Mouse (Mus musculus) gastrocnemius, postnatal 4 days (tissue): Measurements from ENCODE around the gene Zkscan16. TPM values are rescaled to one million over a fixed set of nuclear protein-coding genes. Genes with fewer than 3 reads are reported as not detected.

ENCODE experiments used
- DNase-seq, 2 experiments: peaks; one replicate each; pipeline ENCODE4 v3.0.0; 2021 to 2022; ENCODE audit warnings: low spot score in 2 of 2, mixed read lengths in 2 of 2
- total RNA-seq, 2 experiments: library from RNA; stranded (reverse); gene quantifications; 2 replicates each; pipeline ENCODE4 v1.2.3; 2021

Gene Zkscan16
- total RNA-seq, 2 experiments from 2014 or later: 0.54 to 0.69 TPM

DNA sequence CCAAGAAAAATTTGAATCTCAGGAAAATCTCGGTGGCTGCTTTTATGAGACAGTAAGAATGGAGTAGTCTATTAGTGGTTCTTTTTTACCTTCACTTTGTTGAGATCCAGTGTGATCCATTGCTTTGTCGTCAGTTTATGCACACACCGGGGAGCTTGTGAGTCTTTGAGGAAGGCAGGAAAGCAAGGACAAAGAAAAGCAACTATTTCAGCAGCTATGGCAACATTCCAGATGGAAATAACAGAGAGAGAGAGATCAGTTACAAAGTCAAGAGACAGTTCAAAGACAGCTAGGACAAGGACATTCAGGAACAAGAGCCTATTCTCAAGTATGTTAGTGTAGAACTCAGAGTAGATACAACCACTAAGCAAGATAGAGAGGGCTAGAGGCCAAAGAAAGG is 7.6 kb upstream of the Zkscan16 start:
- no peak for DNase-seq

DNA sequence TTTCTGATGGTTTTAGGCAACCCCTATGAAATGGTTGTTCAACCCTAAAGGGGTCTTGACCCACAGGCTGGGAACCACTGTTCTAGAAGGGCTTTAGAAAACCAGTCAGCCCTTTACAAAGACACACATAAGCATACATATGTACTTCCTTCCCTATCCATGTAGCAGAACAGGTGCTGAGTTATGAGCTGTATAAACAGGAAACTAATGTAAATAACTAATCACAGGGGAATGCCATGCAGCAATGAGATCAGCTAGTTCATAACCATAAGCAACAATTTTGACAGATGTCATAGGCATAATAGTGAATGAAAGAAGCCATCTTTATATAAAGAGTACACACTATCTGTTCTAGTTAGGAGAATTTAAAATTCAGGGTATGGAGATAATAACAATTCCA is 1.8 kb upstream of the Zkscan16 start:
- no peak for DNase-seq

DNA sequence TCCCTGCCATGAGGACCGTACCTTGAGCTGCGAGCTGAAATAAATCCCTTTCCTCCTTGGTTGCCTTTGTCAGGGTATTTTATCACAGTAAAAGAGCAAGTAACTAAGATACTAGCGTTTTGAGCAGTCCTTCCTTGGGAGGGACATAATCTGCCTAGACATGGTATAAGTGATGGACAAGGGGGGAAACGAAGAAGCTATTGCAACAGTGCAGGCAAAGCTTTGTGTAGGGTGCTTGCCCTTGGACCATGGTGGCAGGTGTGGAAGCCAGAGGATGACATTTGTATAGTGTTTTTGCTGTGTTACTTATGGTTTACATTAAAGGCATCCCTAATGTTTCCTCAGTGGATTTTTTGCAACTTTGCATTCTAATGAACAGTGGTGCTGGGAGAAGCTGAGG is 486 bp upstream of the Zkscan16 start:
- no peak for DNase-seq

DNA sequence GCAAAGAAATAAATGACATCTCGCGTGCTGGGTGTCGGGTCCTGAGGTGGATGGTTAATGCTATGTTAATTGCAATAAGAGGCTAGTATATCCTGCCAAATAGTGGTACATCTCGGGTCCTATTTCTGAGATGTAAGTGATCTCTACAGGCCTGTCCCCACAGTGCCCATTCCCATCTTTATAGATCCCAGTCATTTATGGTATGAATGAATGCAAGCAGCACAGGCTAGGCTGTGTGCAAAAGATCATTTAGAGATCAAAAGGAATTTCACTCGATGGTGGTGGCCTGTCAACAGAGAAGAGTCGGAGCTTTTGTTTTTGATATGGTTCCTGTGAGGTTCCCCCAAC is 752 bp downstream of the Zkscan16 start:
- no peak for DNase-seq

DNA sequence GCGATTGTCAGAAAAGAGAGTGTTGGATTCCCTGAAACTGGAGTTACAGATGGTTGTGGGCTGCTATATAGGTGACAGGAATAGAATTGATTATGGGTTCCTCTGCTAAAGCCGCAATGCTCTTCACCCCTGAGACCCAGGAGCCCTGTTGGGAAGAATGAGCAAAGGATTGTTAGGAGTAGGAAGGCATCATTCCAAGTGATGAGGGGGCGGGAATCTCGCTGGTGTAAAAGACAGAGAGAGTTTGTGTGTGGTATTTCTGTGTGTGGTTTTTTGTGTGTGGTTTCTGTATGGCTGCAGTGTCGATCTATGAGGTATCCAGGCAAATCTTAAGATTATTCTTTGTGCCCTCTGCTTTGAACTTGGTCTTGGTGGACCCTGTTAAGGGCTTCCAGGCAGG is 1.3 kb downstream of the Zkscan16 start:
- no peak for DNase-seq

DNA sequence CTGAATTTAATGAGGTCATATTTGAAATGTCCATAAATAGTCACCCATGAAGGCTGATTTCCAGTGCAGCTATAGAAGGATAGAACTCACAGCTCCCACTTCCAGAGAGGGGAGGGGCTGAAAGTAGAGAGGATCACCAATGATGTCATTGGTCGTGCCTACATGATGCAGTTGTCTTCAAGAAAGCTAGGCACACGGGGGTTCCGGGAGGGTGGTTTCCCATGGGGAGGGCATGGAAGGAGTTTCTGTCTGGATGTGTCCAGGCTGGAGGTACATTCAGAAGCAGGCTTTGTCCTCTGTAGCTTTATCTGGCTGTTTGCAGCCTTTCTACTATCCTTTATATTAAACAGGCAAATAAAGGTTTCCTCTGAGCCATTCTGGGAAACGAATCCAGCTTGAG is 5.0 kb downstream of the Zkscan16 start:
- no peak for DNase-seq

DNA sequence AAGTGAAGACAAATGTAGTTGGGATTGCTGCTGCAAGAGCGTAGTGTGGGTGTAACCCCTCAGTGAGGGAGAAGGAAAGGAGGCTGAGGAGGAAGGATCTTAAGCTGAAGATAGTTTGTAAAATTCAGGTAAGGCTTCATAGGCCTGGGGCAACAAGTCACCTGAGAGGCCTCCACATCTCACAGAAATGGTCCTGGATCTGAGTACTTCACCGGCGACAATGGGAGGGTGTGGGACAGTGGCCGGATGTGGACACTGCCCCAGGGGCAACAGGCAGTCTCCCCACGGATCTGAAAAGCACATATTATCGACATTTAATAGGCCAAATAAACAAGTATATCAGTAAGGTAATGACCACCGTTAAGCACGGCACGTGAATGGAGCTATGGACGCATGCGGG is 9.2 kb downstream of the Zkscan16 start:
- no peak for DNase-seq

DNA sequence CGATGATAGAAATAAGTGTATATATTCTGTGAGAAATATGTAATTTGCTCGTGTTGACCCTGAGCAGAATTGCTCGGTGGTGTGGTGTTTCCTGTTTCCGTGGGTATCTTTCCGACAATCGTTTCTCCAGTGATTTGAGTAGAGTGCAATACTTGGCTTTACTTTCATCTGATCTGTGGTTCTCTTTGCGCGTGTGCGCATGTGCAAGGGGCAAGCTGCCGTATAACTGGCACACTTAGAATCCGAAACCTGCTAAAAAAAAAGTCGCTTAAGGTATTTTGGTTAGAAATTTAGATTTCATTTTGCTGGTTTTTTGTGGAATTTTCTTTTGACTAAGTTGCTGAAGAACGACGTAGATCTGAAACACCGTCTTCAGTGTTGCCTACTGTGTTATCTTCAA is 18.3 kb downstream of the Zkscan16 start:
- DNase-seq: no peak

DNA sequence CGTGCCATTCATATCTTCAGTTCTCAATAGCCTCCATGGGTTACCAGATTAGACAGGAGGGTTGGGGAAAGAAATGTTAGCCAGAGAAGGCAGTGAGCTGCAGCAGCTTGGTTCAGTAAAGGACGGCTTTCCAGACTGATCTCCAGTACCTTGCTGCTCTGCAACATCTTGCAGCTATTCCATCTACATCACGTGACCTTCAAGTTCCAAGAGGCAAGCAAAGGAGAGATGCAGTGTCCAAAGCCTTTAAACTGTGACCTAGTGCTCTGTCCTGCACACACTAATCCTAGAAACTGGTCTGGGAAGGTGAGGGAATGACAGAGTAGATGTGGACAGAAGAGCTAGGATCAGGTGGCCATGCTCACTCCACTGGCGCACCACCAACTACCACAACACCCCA is 19.8 kb downstream of the Zkscan16 start:
- no peak for DNase-seq

DNA sequence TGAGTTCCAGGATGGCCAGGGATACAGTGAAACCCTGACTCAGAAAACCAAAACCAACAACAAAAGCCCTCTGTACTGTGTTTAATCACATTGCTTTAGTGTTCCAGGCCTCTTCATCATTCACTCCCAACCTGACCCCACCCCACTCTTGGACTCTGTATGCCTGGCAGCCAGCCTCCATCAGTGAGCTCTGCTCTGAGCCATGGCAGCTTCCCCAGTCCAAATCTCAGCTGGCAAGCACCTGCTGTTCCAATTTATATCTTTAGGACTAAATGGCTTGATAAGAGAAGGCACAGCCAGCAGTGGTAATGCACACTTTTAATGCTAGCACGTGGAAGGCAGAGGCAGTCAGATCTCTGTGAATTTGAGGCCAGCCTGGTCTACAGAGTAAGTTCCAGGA is 21.7 kb downstream of the Zkscan16 start:
- DNase-seq: no peak

DNA sequence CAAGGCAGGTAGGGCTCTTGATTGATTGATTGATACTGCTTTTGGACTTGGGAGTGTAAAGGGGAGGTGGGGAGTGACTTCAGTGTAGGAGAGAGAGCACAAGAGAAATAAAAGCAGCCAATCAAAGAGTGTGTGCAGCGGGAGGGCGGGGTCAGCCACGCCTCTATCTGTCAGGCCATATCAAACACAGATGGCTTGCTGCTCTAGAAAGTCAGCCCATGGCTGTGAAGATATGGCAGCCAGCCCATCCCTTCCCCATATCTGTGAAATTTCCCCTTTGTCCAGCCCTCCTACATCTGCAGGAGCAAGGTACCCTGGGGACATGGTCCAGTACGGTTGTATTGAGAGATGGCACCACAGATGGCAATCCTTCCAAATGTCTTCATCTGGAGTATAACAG is 27.2 kb downstream of the Zkscan16 start:
- DNase-seq: no peak

DNA sequence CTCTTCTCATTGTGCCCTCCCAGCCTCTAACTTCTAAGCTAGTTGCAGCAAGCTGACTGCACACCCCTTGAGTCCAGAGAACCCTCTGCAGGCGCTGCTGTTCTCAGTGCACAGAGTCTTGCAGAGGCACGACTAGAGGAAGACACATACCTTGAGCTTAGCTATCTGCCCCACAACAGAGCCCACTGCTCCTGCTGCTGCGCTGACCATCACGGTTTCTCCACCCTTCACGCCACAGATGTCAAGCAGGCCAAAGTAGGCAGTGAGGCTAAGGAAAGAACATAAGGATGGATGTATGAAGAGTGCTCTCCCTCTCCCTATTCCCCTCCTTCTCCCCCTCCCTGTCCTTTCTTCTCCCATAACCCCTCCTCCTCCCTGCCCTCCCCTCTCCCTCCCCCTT is 32.3 kb downstream of the Zkscan16 start:
- no peak for DNase-seq

DNA sequence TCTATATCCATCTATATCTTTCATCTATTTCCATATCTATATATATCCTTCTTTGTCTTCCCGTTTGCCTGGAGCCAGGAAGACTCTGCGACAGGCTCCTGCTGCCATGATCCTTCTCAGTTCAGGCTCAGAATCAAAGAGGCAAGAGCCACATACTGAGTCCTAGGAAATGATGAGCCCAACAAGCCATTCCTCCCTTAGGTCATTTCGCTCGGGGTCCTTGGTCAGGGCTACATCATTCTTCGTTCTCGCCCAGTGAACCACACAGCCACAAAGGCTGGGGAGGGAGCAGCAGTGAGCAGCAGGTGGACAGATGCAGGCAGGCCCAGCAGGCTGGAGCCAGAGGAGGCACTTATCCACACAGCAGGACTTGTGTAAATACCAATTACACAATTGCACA is 38.0 kb downstream of the Zkscan16 start:
- no peak for DNase-seq

DNA sequence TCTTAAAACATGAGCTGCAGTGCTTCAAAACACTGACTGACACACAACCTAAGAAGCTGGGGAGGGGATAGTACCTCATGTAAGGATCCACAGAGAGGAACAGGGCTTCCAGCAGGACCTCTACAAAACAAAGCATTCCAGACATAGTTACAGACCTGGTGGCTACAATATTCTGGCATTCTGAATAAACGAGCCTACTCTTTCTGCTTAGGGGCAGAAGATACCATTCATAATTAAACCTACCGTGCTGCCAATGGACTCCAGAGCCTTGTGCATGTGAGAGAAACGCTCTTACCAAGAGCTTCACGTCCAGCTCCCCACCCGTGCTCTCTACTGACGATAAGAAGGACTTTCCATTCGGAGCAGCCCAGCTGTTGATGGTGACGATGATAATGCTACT is 39.4 kb downstream of the Zkscan16 start:
- no peak for DNase-seq

DNA sequence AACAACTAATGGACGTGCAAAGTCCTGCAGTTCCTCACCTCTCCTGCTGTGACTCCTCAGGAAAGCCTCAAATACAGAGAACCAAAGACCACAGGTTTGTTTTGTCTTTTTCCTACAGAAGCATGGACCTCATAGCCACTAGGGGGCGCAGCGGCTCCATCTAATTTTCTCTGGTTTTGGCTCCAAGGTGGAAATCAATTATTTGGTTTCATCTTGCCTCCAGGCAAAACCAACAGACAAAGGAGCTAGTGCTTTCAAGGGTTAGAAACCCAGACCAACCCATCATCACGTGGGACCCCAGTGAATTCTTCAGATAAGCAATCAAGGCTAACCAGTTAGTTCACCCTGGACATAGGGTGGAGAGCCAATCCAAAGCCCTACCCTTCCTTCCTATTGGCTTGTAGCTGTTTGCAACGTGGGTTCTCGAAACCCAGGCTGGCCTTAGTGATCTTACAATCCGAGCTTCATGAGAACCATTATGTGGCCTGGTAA is 41.8 kb downstream of the Zkscan16 start:
- DNase-seq: peak; percentile 46 to 73

DNA sequence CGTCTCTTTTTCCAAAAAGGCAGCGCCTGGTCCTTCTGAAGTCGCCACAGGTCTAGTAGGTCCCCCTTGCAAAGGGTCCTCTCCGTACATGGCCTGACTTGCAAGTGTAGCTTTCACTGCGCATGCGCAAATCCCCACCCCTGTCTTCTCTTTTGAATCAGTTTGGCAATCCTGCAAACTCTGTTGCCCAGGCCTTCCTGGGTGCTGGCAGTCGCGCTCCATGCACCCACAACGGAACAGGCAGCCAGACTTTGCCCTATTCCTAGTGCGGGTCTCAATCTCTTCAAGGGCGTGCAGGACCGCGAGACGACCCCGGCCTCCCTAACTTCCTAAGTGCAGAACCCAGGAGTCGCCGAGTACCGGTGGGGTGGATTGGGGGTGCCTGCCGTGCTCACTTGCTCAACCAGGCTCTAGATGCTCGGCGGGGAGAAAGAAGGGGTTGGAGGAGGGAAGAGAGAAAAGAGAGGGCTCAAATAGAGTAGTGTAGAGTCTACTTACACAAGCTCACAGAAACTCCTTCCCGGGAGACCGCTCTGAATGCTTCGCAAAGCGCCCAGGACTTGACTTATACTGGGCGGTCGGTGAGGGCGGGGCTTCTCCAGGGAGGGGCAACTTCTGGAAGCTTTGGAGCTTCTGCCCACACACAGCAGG is 43.2 kb downstream of the Zkscan16 start, which contains the start of gene Ptgr1:
Gene Ptgr1, minus strand, starts transcription at position 580 of the 651 bp plus-strand sequence.
- peak; percentile 65 to 84 for DNase-seq

DNA sequence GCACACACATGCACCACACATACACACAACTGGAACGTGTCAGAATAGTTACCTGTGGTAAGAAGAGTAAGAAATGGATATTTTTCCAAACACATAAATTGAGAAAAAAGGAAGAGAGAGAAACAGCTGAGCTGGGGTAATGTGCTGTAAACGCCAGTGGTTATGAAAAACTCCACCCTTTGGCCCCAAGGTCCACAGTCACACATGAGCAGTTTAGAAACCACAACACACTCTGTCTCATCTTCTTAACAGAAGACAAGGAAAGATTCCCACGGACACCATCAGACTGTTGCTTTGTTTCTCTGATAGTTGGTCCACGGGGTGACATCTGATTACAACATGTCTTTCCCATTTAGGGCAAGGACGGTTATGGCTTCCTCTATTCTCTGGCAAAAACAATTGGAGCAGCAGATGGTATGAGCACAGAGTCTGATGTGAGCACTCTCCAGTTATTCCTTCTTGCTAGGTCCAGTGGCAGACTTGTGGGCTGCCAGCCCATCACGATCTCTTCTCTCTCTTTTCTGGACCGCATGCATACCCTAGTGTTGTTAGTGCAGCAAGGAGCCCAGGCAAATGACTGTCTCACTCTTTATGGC is 46.0 kb downstream of the Zkscan16 start:
- no peak for DNase-seq

DNA sequence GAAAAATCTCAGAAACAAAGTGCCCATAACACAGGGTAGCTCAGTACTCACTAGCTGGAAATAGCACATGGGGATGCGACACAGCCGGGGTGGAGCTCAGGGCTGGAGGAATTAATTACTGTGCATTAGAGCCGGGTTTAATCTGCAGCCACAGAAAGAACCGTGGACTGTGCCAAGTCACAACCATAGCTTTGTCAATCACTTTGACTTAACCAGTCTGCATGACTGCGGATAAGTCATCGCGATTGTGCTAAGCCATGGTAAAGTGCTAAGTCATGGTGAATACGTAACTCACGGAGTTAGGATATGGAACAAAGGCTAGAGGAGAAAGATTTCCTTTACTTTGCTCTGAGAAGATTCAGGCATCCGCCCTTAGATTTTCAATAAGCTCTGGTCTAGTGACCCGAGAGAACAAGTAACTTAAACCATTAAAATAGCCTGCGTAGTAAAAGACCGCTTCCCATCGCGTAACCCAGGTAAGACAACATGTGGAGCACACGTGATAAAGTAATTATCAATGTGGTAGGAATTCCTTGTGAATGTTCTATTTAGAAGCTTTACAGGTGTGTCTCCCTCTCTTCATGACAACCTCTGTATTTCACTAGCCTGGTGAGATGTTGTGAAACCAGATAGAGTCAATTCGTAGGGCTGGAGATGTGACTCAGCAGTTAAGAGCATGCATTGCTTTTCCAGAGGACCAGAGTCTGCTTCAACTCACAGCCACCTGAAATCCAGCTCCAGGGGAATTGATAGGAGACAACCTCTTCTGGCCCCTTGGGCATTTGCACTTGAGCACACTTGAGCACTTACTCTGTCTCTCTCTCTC is 47.4 kb downstream of the Zkscan16 start:
- DNase-seq: no peak

DNA sequence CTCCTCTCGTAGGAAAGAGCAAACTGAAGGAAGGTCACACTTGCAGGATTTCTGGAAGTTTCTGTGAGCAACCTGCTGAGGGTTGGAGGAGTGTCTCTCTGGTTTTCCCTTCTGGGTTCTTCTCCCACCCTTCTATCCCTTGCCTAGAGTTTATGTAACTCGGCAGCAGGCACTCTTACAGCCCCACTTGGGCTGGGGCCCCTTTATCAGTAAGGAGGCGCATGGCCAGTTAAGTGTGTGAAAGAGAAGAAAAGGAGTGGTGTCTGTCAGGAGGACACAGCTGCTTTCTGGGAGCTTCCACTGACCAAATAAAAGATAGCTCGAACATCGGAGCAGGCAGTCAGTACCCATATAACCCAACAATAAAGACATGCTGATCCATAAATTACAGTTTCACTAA is 48.8 kb downstream of the Zkscan16 start:
- DNase-seq: no peak

DNA sequence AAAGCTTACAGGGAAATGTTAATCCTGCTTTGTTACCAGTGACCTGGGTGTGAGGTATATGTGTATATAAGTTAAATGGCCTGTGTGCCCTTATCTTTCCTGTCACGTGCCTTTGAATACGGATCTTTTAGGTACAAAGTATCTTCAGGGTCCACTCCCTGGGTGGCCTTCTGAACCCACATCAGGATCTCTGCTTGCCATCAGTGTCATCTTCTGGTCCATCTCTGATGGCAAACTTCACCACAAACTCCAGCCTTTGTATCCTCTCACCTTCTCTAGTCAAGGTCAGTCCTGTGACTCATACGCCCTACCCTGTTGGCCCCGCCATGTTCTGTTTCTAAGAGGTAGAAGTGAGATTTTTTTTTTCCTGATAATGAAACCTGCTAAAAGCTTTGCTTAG is 51.3 kb downstream of the Zkscan16 start, which contains the start of gene Dnajc25:
Gene Dnajc25, plus strand, starts transcription at position 301 of the 400 bp plus-strand sequence.
- no peak for DNase-seq

DNA sequence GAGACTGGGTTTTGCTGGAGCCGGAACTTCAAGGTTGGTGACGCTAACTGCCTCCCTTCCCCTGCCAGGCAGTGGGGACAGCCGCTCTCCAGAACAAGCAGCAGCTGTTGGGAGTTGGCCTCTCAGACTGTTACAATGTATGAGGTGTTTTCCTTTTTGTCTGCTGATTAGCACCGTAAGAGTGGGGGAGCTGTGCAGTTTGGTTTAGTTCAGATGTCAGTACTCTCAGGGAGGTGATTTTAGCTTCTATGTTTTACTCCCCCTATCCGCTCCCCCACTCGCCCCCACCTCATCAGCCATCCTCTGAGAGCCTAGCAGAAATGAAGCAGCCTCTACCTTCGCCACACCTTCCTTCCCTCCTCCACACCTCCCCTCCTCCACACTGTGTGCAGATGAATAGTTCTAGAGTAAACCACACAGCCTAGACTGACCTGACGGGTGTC is 51.8 kb downstream of the Zkscan16 start:
- DNase-seq: no peak

DNA sequence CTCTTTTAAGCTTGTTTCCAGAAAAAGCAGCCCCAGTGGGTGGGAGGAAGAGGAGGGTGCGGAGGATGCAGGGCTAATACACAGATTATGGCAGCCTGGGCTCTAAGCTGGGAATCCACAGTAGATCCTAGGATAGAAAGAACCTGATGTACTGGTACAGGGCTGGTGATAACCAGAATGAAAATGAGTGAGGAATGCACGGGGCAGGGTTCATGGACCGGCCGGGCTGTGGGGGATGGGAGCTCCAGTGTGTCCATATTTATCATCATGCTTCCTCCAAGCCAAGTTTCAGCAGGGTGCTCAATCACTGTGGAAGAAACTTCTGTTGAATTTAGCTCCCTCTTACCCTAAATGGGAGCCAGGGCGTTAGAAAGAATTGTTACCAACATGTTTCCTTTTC is 53.7 kb downstream of the Zkscan16 start:
- DNase-seq: no peak
